Mouse (Mus musculus) neural tube, embryonic 15.5 days (tissue): ENCODE measurements around the gene Aanat. TPM values are rescaled to one million over a fixed set of nuclear protein-coding genes. Genes with fewer than 3 reads are reported as not detected.

Experiments used
- ATAC-seq: fragments of 200-750 bp; cut with Nextera tagmentation; 2 replicates; pipeline ENCODE4 v1.8.0; 2017; ENCODE audit warnings: mild to moderate bottlenecking, moderate TSS enrichment, moderate library complexity; ENCODE audit not compliant: low FRiP score
- H3K27ac ChIP-seq: fragments of 300-500 bp; sonication (generic); replicated peaks from 2 replicates; pipeline ENCODE4 v1.5.1; 2015; ENCODE audit warnings: mild to moderate bottlenecking, inconsistent platforms
- H3K27me3 ChIP-seq: fragments of 300-500 bp; sonication (generic); replicated peaks from 2 replicates; pipeline ENCODE4 v1.6.1; 2015; ENCODE audit warnings: inconsistent platforms
- H3K36me3 ChIP-seq: fragments of 300-500 bp; sonication (generic); 2 replicates; pipeline ENCODE4 v1.6.1; 2015; ENCODE audit warnings: inconsistent platforms
- H3K4me1 ChIP-seq: fragments of 300-500 bp; sonication (generic); 2 replicates; pipeline ENCODE4 v1.6.1; 2015; ENCODE audit warnings: inconsistent platforms
- H3K4me2 ChIP-seq: fragments of 300-500 bp; sonication (generic); 2 replicates; pipeline ENCODE4 v1.6.1; 2015; ENCODE audit warnings: inconsistent platforms, mild to moderate bottlenecking, moderate library complexity
- H3K4me3 ChIP-seq: fragments of 300-500 bp; sonication (generic); replicated peaks from 2 replicates; pipeline ENCODE4 v1.5.1; 2015; ENCODE audit warnings: mild to moderate bottlenecking, inconsistent platforms
- H3K9ac ChIP-seq: fragments of 300-500 bp; sonication (generic); replicated peaks from 2 replicates; pipeline ENCODE4 v1.6.1; 2015; ENCODE audit warnings: mild to moderate bottlenecking, inconsistent platforms
- H3K9me3 ChIP-seq: fragments of 300-500 bp; sonication (generic); replicated peaks from 2 replicates; pipeline ENCODE4 v1.6.1; 2016; ENCODE audit warnings: inconsistent platforms
- WGBS: fragments of 180-500 bp; shearing (Covaris S2); methylation state at CpG from one replicate; pipeline ENCODE4 v1.1.7; 2015; ENCODE audit warnings: mixed read lengths; 5-methylcytosine and 5-hydroxymethylcytosine counted together
- polyA plus RNA-seq: library from polyadenylated mRNA; unstranded; fragments of >200 nt; fragmentation: Nextera tagmentation; extraction: Ambion mirVana; gene quantifications from 2 replicates; pipeline ENCODE4 v1.2.1, GENCODE M21; 2015

Gene Aanat
- polyA plus RNA-seq, 1 experiment from 2014 or later: 0.49 TPM

- Histone ChIP-seq H3K36me3 (no peaks in the 10 kb centered on the region), H3K4me3 (no peak overlapping the region), H3K27ac (no peak overlapping the region), H3K27me3 (0 out of 2 replicates have a peak, but pooled peaks cover 2% of the 10 kb centered on the region), H3K9me3 (no peaks in the 10 kb centered on the region), H3K4me2 (no peak overlapping the region), H3K4me1 (peaks cover 18% of the 10 kb centered on the region), H3K9ac (no peak overlapping the region)
- WGBS: 71% methylated on average over 3 of the region's 3 CpGs
- no peak for ATAC-seq
Measured at GRCm38 (mm10) chr11:116641731-116642130, 55.5 kb downstream of the Aanat start.

DNA sequence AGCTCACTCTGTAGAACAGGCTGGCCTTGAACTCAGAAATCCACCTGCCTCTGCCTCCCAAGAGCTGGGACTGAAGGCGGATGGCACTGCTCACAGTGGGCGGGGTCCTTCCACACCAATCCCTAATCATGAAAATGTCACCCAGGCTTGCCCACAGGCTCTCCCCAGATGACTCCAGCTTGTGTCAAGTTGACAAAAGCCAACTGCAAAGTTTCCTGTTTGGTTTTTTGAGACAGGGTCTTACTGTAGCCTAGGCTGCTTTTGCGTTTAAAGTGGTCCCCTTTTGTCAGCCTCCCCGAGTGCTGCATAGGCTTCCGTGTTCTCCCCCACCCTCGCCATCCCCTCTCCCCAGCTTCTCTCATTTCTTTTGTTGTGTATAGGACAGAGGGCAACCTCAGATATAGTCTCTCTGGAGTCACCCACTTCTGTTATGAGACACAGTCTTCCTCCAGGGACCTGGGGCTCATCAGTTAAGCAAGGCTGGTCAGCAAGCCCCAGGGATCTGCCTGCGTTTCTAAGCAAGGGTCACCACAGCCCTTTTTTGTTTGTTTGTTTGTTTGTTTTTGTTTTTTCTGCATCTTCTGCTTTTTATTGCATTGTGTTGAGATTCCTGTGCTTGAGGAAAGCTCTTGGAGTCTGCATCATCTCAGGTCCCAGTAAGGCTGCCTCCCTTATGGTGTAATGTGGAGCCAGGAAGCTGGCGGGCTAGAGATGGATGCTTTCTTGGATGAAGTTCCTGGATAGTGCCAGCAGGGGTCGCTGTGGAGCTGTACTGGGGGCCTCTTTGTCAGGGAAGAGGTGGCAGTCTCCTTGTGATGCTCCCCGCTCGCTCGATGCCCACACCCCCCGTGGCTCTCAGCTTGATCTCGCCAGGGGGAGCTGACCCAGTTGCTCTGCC is 56.7 kb downstream of the Aanat start:
- peak; percentile 81 for ATAC-seq
- Histone ChIP-seq H3K4me2 (peak overlapping the region; percentile 57), H3K4me1 (peaks cover 18% of the 10 kb centered on the region), H3K4me3 (peak overlapping the region; percentile 8), H3K36me3 (no peaks in the 10 kb centered on the region), H3K9ac (peak overlapping the region; percentile 28; the same call in 1 of the 2 replicates), H3K9me3 (no peaks in the 10 kb centered on the region), H3K27ac (peak overlapping the region; percentile 52), H3K27me3 (0 out of 2 replicates have a peak, but pooled peaks cover 2% of the 10 kb centered on the region)
- WGBS: 36% methylated on average over 14 of the region's 14 CpGs

GRCm38 (mm10) chr11:116643579-116644224 is 57.5 kb downstream of the Aanat start:
- peak overlapping the region; percentile 57 for H3K4me2 ChIP-seq
- peak overlapping the region; percentile 28 for H3K9ac ChIP-seq
- 6% methylated on average over 19 of the region's 19 CpGs for WGBS

DNA sequence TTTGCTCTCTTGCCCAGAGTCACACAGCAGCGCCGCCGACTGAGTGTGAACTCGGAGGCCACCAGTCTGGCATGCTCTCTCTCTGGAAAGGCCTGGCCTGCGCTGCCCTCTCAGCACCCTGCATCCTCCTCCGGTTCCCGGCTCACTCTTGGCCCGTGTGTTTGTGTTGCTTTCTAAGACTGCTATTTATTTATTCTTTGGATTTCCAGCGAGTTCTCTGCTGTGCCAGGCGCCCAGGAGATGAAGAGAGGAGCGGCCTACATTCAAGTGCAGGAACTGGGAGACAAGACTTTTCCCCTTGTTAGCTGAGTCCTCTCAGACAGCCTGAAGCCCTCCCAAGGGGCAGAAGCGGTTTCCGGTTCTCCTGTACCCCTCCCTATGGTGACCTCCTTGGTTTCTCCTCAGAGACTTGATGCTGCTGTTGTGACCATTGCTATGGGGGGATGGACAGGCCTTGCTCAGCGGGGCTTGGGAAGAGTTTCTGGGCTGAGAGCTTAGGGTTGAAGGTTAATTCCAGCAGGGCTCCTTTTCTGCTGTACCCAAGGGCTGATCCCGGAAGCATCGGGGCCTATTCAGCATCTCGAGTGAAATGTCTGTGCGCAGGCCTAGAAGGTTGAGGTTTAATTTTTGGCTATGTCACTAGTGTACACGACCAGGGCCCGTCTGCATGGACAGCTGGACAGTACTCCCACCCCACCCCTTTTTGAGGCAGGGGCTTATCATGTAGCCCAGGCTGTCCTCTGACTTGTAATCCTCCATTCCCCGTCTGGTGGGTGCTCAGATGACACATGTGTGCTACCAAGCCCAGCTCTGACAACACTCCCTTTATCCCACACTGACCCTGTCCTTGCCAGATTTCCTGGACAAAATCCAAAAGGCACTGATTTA is 58.2 kb downstream of the Aanat start:
- 54% methylated on average over 21 of the region's 21 CpGs for WGBS
- Histone ChIP-seq H3K27ac (peak overlapping the region; percentile 52), H3K9ac (peak overlapping the region; percentile 28; the same call in 1 of the 2 replicates), H3K9me3 (no peaks in the 10 kb centered on the region), H3K36me3 (0 out of 2 replicates have a peak, but pooled peaks cover 3% of the 10 kb centered on the region), H3K4me2 (peak overlapping the region; percentile 57), H3K27me3 (0 out of 2 replicates have a peak, but pooled peaks cover 2% of the 10 kb centered on the region), H3K4me3 (no peak overlapping the region), H3K4me1 (peaks cover 24% of the 10 kb centered on the region)
- ATAC-seq: no peak

More at GRCm38 (mm10) chr11:116643579-116644224, 57.5 kb downstream of the Aanat start:
- ATAC-seq: no peak
- Histone ChIP-seq H3K9me3 (no peaks in the 10 kb centered on the region), H3K27me3 (0 out of 2 replicates have a peak, but pooled peaks cover 2% of the 10 kb centered on the region), H3K36me3 (0 out of 2 replicates have a peak, but pooled peaks cover 3% of the 10 kb centered on the region), H3K27ac (peak overlapping the region; percentile 52), H3K4me1 (peaks cover 24% of the 10 kb centered on the region), H3K4me3 (peak overlapping the region; percentile 8)

- no peak overlapping the region for H3K27ac ChIP-seq
- no peak for ATAC-seq
Measured at GRCm38 (mm10) chr11:116645446-116646110, 59.3 kb downstream of the Aanat start.

DNA sequence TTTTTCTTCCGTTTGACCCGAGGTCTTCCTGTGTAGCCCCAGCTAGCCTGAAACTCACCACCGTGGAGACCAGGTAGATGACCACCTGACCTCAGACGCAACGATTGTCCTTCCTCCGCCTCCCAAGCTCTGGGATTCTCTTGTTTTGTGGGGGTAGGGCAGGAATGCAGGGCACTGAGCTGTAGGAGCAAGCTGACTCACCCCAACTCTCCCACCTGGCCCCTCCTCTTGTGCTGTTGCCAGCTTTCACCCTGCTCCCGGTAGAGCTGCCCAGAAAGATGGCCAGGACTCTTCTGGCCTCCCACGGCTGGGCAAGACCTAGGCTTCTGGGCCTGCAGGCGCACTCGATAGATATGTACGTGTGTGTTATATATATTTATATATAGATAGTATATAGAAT is 59.9 kb downstream of the Aanat start:
- Histone ChIP-seq H3K9me3 (no peaks in the 10 kb centered on the region), H3K27ac (no peak overlapping the region), H3K4me3 (no peak overlapping the region), H3K36me3 (0 out of 2 replicates have a peak, but pooled peaks cover 3% of the 10 kb centered on the region), H3K4me1 (peaks cover 28% of the 10 kb centered on the region), H3K4me2 (no peak overlapping the region), H3K27me3 (peaks cover 2% of the 10 kb centered on the region; the same call in 1 of the 2 replicates), H3K9ac (no peak overlapping the region)
- no peak for ATAC-seq
- 79% methylated on average over 11 of the region's 11 CpGs for WGBS

More at GRCm38 (mm10) chr11:116645446-116646110, 59.3 kb downstream of the Aanat start:
- H3K4me3 ChIP-seq: no peak overlapping the region
- peaks cover 24% of the 10 kb centered on the region for H3K4me1 ChIP-seq
- no peak overlapping the region for H3K9ac ChIP-seq
- 0 out of 2 replicates have a peak, but pooled peaks cover 3% of the 10 kb centered on the region for H3K36me3 ChIP-seq
- 0 out of 2 replicates have a peak, but pooled peaks cover 2% of the 10 kb centered on the region for H3K27me3 ChIP-seq
- no peaks in the 10 kb centered on the region for H3K9me3 ChIP-seq
- 74% methylated on average over 8 of the region's 8 CpGs for WGBS
- H3K4me2 ChIP-seq: no peak overlapping the region

GRCm38 (mm10) chr11:116646771-116647170 is 60.5 kb downstream of the Aanat start:
- H3K27ac ChIP-seq: no peak overlapping the region
- H3K9ac ChIP-seq: no peak overlapping the region
- no peak for ATAC-seq
- 93% methylated on average over 7 of the region's 7 CpGs for WGBS
- H3K27me3 ChIP-seq: peaks cover 3% of the 10 kb centered on the region; the same call in 1 of the 2 replicates
- H3K4me1 ChIP-seq: peaks cover 34% of the 10 kb centered on the region
- H3K4me3 ChIP-seq: no peak overlapping the region
- H3K36me3 ChIP-seq: 0 out of 2 replicates have a peak, but pooled peaks cover 3% of the 10 kb centered on the region
- no peaks in the 10 kb centered on the region for H3K9me3 ChIP-seq
- H3K4me2 ChIP-seq: no peak overlapping the region

Other genes starting within 250 kb of the Aanat start
- 69.9 and 85.4 TPM in 2 replicates for gene Rnf157, start 173.4 kb upstream of the Aanat start, polyA plus RNA-seq
- 33.9 and 39.2 TPM in 2 replicates for gene Ubald2, start 152.3 kb upstream of the Aanat start, polyA plus RNA-seq
- 0.15 TPM in 1 of 2 replicates, not detected in the other for gene Qrich2, start 120.2 kb upstream of the Aanat start, polyA plus RNA-seq
- gene Prpsap1, start 92.2 kb upstream of the Aanat start, polyA plus RNA-seq: 173 and 184 TPM in 2 replicates
- gene Sphk1, start 55.5 kb upstream of the Aanat start, polyA plus RNA-seq: 2.8 and 4.5 TPM in 2 replicates
- 19.2 and 32.4 TPM in 2 replicates for gene Ube2o, start 5.0 kb upstream of the Aanat start, polyA plus RNA-seq
- 1.4 and 4.0 TPM in 2 replicates for gene Rhbdf2, start 40.6 kb downstream of the Aanat start, polyA plus RNA-seq
- 3.1 and 3.4 TPM in 2 replicates for gene Prcd, start 67.1 kb downstream of the Aanat start, polyA plus RNA-seq
- 28.7 and 31.1 TPM in 2 replicates for gene Cygb, start 67.9 kb downstream of the Aanat start, polyA plus RNA-seq
- not detected in 2 replicates for gene St6galnac1, start 189.1 kb downstream of the Aanat start, polyA plus RNA-seq
- gene Mxra7, start 241.6 kb downstream of the Aanat start, polyA plus RNA-seq: 38.2 and 43.2 TPM in 2 replicates